Mouse (Mus musculus): ENCODE data around the gene Fez2. TPM values are rescaled to one million over a fixed set of nuclear protein-coding genes. Genes with fewer than 3 reads are reported as not detected.

Fez2 gene
- polyA plus RNA-seq, 1 experiment from 2014 or later, result 43.2 TPM

Other genes with a start within 250 kb of the Fez2 start
- 6.3 and 7.2 TPM in 2 replicates for gene Crim1, start 217.9 kb downstream of the Fez2 start, polyA plus RNA-seq (2014; fragmentation: Nextera tagmentation; extraction: Ambion mirVana)
- gene Vit, start 89.9 kb upstream of the Fez2 start, polyA plus RNA-seq (2014; fragmentation: Nextera tagmentation; extraction: Ambion mirVana), result 0.81 and 1.7 TPM in 2 replicates

Data from embryonic facial prominence, embryonic 14.5 days (tissue).